Mouse (Mus musculus) CH12.LX (cell line): Measurements from ENCODE around the gene Tsc22d4. TPM values are rescaled to one million over a fixed set of nuclear protein-coding genes. Genes with fewer than 3 reads are reported as not detected.

ENCODE experiments used
- DNase-seq: peaks from one replicate; pipeline ENCODE4 v3.0.0-alpha.2; 2013; ENCODE audit errors: extremely low read depth
- H3K27ac ChIP-seq: 2 replicates; pipeline ENCODE4 v1.5.1; 2012; ENCODE audit warnings: low read depth, mild to moderate bottlenecking, control low read depth, moderate library complexity; ENCODE audit not compliant: insufficient read depth
- H3K27me3 ChIP-seq: replicated peaks from 2 replicates; pipeline ENCODE3; 2012; ENCODE audit warnings: inconsistent platforms
- H3K36me3 ChIP-seq, 2 experiments: replicated peaks in 1 of 2; 2 replicates each; pipeline versions ENCODE3 to v1.6.1; 2012; ENCODE audit warnings: inconsistent platforms in 1 of 2, low read length in 1 of 2, mild to moderate bottlenecking in 1 of 2, mixed read lengths in 1 of 2, moderate library complexity in 1 of 2; ENCODE audit not compliant: control insufficient read depth in 1 of 2, insufficient read depth in 1 of 2
- H3K4me1 ChIP-seq, 2 experiments: 2 replicates each; pipeline ENCODE4 v1.6.1; 2012; ENCODE audit warnings: inconsistent platforms in 1 of 2, moderate library complexity in 1 of 2; ENCODE audit not compliant: insufficient read depth in 2 of 2, control insufficient read depth in 1 of 2
- H3K4me2 ChIP-seq: 2 replicates; pipeline ENCODE4 v1.6.1; 2012; ENCODE audit warnings: low read depth, mild to moderate bottlenecking, control low read depth; ENCODE audit not compliant: poor library complexity, insufficient read depth, severe bottlenecking
- H3K4me3 ChIP-seq, 3 experiments: fragments of 150-350 bp in 1 of 3; sonication (generic) in 1 of 3; replicated peaks in 1 of 3; 2 replicates each; pipeline versions ENCODE3 to v1.5.1; 2011 to 2012; ENCODE audit warnings: low read depth in 2 of 3, low read length in 2 of 3, mild to moderate bottlenecking in 2 of 3, moderate library complexity in 2 of 3, control low read depth in 1 of 3, improper control_type of control experiment in 1 of 3, inconsistent platforms in 1 of 3, mixed read lengths in 1 of 3; ENCODE audit not compliant: poor library complexity in 1 of 3
- H3K79me2 ChIP-seq: replicated peaks from 2 replicates; pipeline ENCODE4 v1.6.1; 2012; ENCODE audit warnings: mild to moderate bottlenecking, moderate library complexity; ENCODE audit not compliant: control insufficient read depth, poor library complexity, insufficient read depth, severe bottlenecking; ENCODE audit errors: extremely low read depth
- H3K9ac ChIP-seq: 2 replicates; pipeline ENCODE4 v1.6.1; 2012; ENCODE audit warnings: low read depth, mild to moderate bottlenecking, control low read depth, moderate library complexity; ENCODE audit not compliant: insufficient read depth
- H3K9me3 ChIP-seq: replicated peaks from 2 replicates; pipeline ENCODE3; 2012; ENCODE audit warnings: low read length, inconsistent platforms, mixed read lengths
- BHLHE40 ChIP-seq: IDR thresholded peaks from 2 replicates; pipeline ENCODE4 v1.6.1; 2011; ENCODE audit warnings: mild to moderate bottlenecking, low read depth, low read length, improper control_type of control experiment
- CTCF ChIP-seq, 2 experiments: IDR thresholded peaks in 1 of 2; conservative IDR thresholded peaks in 1 of 2; 2 replicates each; pipeline ENCODE4 v1.5.1; 2011 to 2012; ENCODE audit warnings: low read depth in 2 of 2, low read length in 2 of 2, improper control_type of control experiment in 1 of 2, inconsistent platforms in 1 of 2, mild to moderate bottlenecking in 1 of 2, moderate library complexity in 1 of 2
- ELF1 ChIP-seq: IDR thresholded peaks from 2 replicates; pipeline ENCODE4 v1.6.1; 2014; ENCODE audit warnings: low read depth, mild to moderate bottlenecking, inconsistent platforms, low read length, improper control_type of control experiment
- ETS1 ChIP-seq: conservative IDR thresholded peaks from 2 replicates; pipeline ENCODE4 v1.6.1; 2012; ENCODE audit warnings: low read depth, mild to moderate bottlenecking, inconsistent platforms, low read length, improper control_type of control experiment, moderate library complexity
- GABPA ChIP-seq: IDR thresholded peaks from 2 replicates; pipeline ENCODE4 v1.6.1; 2012; ENCODE audit warnings: low read depth, low read length, improper control_type of control experiment, inconsistent platforms; ENCODE audit not compliant: insufficient replicate concordance
- HCFC1 ChIP-seq: IDR thresholded peaks from 2 replicates; pipeline ENCODE4 v1.6.1; 2012; ENCODE audit warnings: low read depth, mild to moderate bottlenecking, inconsistent platforms, low read length, improper control_type of control experiment
- IRF4 ChIP-seq: IDR thresholded peaks from 2 replicates; pipeline ENCODE4 v1.6.1; 2014; ENCODE audit warnings: low read depth, mild to moderate bottlenecking, inconsistent platforms, low read length, improper control_type of control experiment
- JUND ChIP-seq: conservative IDR thresholded peaks from 2 replicates; pipeline ENCODE4 v1.6.1; 2011; ENCODE audit warnings: low read depth, low read length, improper control_type of control experiment
- KAT2A ChIP-seq: IDR thresholded peaks from 2 replicates; pipeline ENCODE4 v1.6.1; 2012; ENCODE audit warnings: low read length, improper control_type of control experiment, inconsistent platforms; ENCODE audit not compliant: insufficient replicate concordance
- MAZ ChIP-seq: IDR thresholded peaks from 2 replicates; pipeline ENCODE4 v1.6.1; 2012; ENCODE audit warnings: low read depth, mild to moderate bottlenecking, inconsistent platforms, low read length, improper control_type of control experiment, moderate library complexity
- MEF2A ChIP-seq: IDR thresholded peaks from 2 replicates; pipeline ENCODE4 v1.6.1; 2014; ENCODE audit warnings: low read depth, mild to moderate bottlenecking, inconsistent platforms, low read length, improper control_type of control experiment, borderline replicate concordance
- MXI1 ChIP-seq: IDR thresholded peaks from 2 replicates; pipeline ENCODE4 v1.6.1; 2011; ENCODE audit warnings: mild to moderate bottlenecking, low read depth, low read length, improper control_type of control experiment
- NRF1 ChIP-seq: IDR thresholded peaks from 2 replicates; pipeline ENCODE4 v1.6.1; 2014; ENCODE audit warnings: low read depth, mild to moderate bottlenecking, inconsistent platforms, low read length, improper control_type of control experiment, moderate library complexity
- PAX5 ChIP-seq: IDR thresholded peaks from 2 replicates; pipeline ENCODE4 v1.6.1; 2012; ENCODE audit warnings: low read length, inconsistent platforms, mixed read lengths
- POLR2AphosphoS2 ChIP-seq: IDR thresholded peaks from 2 replicates; pipeline ENCODE4 v1.6.1; 2011; ENCODE audit warnings: low read depth, low read length, improper control_type of control experiment
- RCOR1 ChIP-seq: conservative IDR thresholded peaks from 2 replicates; pipeline ENCODE4 v1.6.1; 2012; ENCODE audit warnings: low read depth, mild to moderate bottlenecking, inconsistent platforms, low read length, improper control_type of control experiment
- SMC3 ChIP-seq: IDR thresholded peaks from 2 replicates; pipeline ENCODE4 v1.6.1; 2011; ENCODE audit warnings: low read depth, low read length, improper control_type of control experiment
- TBP ChIP-seq: conservative IDR thresholded peaks from 2 replicates; pipeline ENCODE4 v1.6.1; 2011; ENCODE audit warnings: low read depth, low read length, improper control_type of control experiment
- TCF12 ChIP-seq: IDR thresholded peaks from 2 replicates; pipeline ENCODE4 v1.6.1; 2014; ENCODE audit warnings: low read depth, mild to moderate bottlenecking, inconsistent platforms, low read length, improper control_type of control experiment
- USF1 ChIP-seq: IDR thresholded peaks from 2 replicates; pipeline ENCODE4 v1.6.1; 2014; ENCODE audit warnings: low read depth, mild to moderate bottlenecking, inconsistent platforms, low read length, improper control_type of control experiment
- USF2 ChIP-seq: conservative IDR thresholded peaks from 2 replicates; pipeline ENCODE4 v1.6.1; 2011; ENCODE audit warnings: low read depth, low read length, improper control_type of control experiment
- ZC3H11A ChIP-seq: IDR thresholded peaks from 2 replicates; pipeline ENCODE4 v1.6.1; 2012; ENCODE audit warnings: low read depth, mild to moderate bottlenecking, inconsistent platforms, low read length, improper control_type of control experiment
- ZKSCAN1 ChIP-seq: IDR thresholded peaks from 2 replicates; pipeline ENCODE4 v1.6.1; 2012; ENCODE audit warnings: low read depth, inconsistent platforms, low read length, improper control_type of control experiment, borderline replicate concordance
- ZMIZ1 ChIP-seq: IDR thresholded peaks from 2 replicates; pipeline ENCODE4 v1.6.1; 2012; ENCODE audit warnings: low read depth, mild to moderate bottlenecking, inconsistent platforms, low read length, improper control_type of control experiment
- dilution Hi-C: fragments of 300-500 bp; cut with MboI; formaldehyde crosslinking; loops from 2 replicates; pipeline ENCODE4 v1.14.3; 2020; ENCODE audit warnings: low sequenced_read_pairs; ENCODE audit not compliant: extremely low pct_unique_long_range_greater_than_20kb, extremely low pct_ligation_motif_present
- in situ Hi-C: fragments of 300-500 bp; cut with MboI; formaldehyde crosslinking; loops from 3 replicates; pipeline ENCODE4 v1.14.3; 2019; ENCODE audit warnings: low sequenced_read_pairs, low pct_ligation_motif_present, low pct_unique_long_range_greater_than_20kb, mixed read lengths
- polyA plus RNA-seq: library from polyadenylated mRNA; unstranded; fragments of >175 nt; gene quantifications from 2 replicates; pipeline ENCODE4 v1.2.1, GENCODE M21; 2012; ENCODE audit warnings: low read depth; ENCODE audit not compliant: insufficient read length
- total RNA-seq, 2 experiments: library from RNA; depleted of rRNA; stranded (reverse); fragments of 300-350 nt in 1 of 2; fragments of >200 nt in 1 of 2; gene quantifications; 2 replicates each; pipeline ENCODE4 v1.2.3; 2012 to 2014

Tsc22d4 gene
- total and polyA plus RNA-seq, 3 experiments: 28.2 to 103 (median 39.9) TPM

- no peaks in the 10 kb centered on the region for H3K27me3 ChIP-seq
- peaks cover 16% of the 10 kb centered on the region for H3K79me2 ChIP-seq
- no peak overlapping the region for H3K4me2 ChIP-seq
- no peak overlapping the region for H3K4me3 ChIP-seq
- peaks cover 60 to 84% of the 10 kb centered on the region in 2 experiments for H3K36me3 ChIP-seq
- H3K27ac ChIP-seq: no peak overlapping the region
- no peak for TF ChIP-seq NRF1
- no peak for TF ChIP-seq HCFC1
- TF ChIP-seq TCF12: no peak
- TF ChIP-seq BHLHE40: no peak
- TF ChIP-seq ZC3H11A: no peak
- TF ChIP-seq MEF2A: no peak
- TF ChIP-seq USF1: no peak
- no peak for TF ChIP-seq IRF4
- no peak for TF ChIP-seq ETS1
- no peak for TF ChIP-seq ZKSCAN1
- TF ChIP-seq MXI1: no peak
- no peak for TF ChIP-seq TBP
- TF ChIP-seq JUND: no peak
- TF ChIP-seq ZMIZ1: no peak
- no peak for TF ChIP-seq PAX5
- TF ChIP-seq MAZ: no peak
- TF ChIP-seq POLR2AphosphoS2: no peak
- no peak for TF ChIP-seq SMC3
- TF ChIP-seq ELF1: no peak
- TF ChIP-seq GABPA: no peak
- TF ChIP-seq, all 38 proteins: peak for 0
- dilution Hi-C loops: no loop called here
- Histone ChIP-seq H3K9me3 (no peaks in the 10 kb centered on the region), H3K9ac (no peak overlapping the region), H3K4me1 (peaks cover 8 to 34% of the 10 kb centered on the region in 2 experiments)
- in situ Hi-C loops: loop anchor here (25.0 kb wide), 1 partner anchor 241 kb away; the partner anchor contains the start of genes Gigyf1 and Pop7
- no peak for DNase-seq
Measured at GRCm38 (mm10) chr5:137753111-137753832, 7.7 kb downstream of the Tsc22d4 start.

GRCm38 (mm10) chr5:137755425-137755824, 9.9 kb downstream of the Tsc22d4 start:
- H3K9me3 ChIP-seq: no peaks in the 10 kb centered on the region
- no peak overlapping the region for H3K4me3 ChIP-seq
- H3K4me2 ChIP-seq: no peak overlapping the region
- peaks cover 3 to 36% of the 10 kb centered on the region in 2 experiments; a peak in 3 of 4 replicates for H3K4me1 ChIP-seq
- dilution Hi-C loops (no loop called here), in situ Hi-C loops (loop anchor here (25.0 kb wide), 1 partner anchor 243 kb away; the partner anchor contains the start of genes Gigyf1 and Pop7)
- TF ChIP-seq KAT2A (no peak), PAX5 (no peak), USF1 (no peak), MXI1 (no peak), RCOR1 (no peak), ZC3H11A (no peak), JUND (no peak), TCF12 (no peak), TBP (no peak), USF2 (no peak), ZMIZ1 (no peak), IRF4 (no peak), MAZ (no peak), CTCF (conservative IDR thresholded peaks at IDR 0.05 in 1 of 2, IDR thresholded peaks at IDR 0.05 in 1 of 2; ENCODE audit: low read depth in 2 of 2, low read length in 2 of 2) (no peak)
- DNase-seq: no peak
- 0 out of 2 replicates have a peak, but pooled peaks cover 1% of the 10 kb centered on the region for H3K79me2 ChIP-seq
- peaks cover 75 to 92% of the 10 kb centered on the region in 2 experiments for H3K36me3 ChIP-seq
- no peak overlapping the region for H3K27ac ChIP-seq
- no peaks in the 10 kb centered on the region for H3K27me3 ChIP-seq
- no peak overlapping the region for H3K9ac ChIP-seq
